Mouse (Mus musculus) mature B cell (primary cell): ENCODE results near the gene Lipo1.
"Not testable (repeated sequence)": the region's sequence is repeated elsewhere in the genome, so short reads cannot be mapped to it uniquely, and the experiment has no call there.

Experiments used
- in situ Hi-C: fragments of 300-500 bp; cut with MboI; formaldehyde crosslinking; loops from 2 replicates; pipeline ENCODE4 v1.14.3; 2019

Gene Lipo1

DNA sequence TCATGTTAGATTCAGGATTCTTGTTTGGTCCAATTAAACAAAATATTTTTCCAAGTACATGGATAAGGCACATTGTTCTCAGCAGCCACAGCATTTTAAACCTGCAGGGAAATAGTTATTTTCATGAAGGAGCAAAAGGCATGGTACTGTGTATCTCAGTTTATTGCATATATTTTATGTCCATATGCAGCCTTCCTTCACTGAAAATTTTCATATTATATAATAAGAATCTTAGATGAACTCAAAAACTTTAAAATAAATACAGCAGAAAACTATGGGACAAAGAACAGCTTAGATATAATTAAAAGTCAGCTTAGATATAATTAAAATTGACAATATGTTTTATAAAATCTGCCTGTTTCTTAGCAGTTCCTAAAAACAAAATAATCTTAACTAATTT, at the start of gene Lipo1:
TSS of gene Lipo1 (minus strand) at position 101 of the 400 bp plus-strand sequence.
- in situ Hi-C loops, result not testable (repeated sequence)

DNA sequence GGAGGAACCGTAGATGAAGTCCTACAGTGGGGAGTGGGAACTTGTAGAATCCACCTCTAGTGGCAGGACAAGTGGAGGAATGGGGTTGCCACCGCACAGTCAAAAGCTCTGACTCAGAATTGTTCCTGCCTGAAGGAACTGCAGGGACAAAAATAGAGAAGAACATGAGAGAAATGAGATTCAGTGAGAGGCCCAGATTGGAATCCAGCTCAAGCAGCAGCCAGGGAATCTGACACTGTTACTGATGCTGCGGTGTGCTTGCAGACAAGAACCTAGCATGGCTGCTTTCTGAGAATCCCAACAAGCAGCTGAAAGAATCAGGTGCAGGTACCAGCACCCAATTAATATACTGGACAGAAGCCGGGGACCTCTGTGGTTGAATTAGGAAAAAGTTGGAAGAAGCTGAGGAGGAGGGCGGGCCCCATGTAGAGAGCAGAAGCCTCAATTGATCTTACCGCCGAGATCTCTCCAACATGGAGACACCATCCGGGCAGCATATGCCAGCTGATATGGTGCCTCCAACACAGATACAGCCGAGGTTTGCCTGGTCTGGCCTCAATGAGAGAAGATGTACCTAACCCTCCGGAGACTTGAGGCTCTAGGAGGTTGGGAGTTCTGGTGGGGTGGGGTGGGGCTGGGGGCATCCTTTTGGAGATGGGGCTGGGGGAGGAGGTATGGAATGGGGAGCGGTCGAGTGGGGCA, 532 bp downstream of the Lipo1 start:
- in situ Hi-C loops, result no loop called here

DNA sequence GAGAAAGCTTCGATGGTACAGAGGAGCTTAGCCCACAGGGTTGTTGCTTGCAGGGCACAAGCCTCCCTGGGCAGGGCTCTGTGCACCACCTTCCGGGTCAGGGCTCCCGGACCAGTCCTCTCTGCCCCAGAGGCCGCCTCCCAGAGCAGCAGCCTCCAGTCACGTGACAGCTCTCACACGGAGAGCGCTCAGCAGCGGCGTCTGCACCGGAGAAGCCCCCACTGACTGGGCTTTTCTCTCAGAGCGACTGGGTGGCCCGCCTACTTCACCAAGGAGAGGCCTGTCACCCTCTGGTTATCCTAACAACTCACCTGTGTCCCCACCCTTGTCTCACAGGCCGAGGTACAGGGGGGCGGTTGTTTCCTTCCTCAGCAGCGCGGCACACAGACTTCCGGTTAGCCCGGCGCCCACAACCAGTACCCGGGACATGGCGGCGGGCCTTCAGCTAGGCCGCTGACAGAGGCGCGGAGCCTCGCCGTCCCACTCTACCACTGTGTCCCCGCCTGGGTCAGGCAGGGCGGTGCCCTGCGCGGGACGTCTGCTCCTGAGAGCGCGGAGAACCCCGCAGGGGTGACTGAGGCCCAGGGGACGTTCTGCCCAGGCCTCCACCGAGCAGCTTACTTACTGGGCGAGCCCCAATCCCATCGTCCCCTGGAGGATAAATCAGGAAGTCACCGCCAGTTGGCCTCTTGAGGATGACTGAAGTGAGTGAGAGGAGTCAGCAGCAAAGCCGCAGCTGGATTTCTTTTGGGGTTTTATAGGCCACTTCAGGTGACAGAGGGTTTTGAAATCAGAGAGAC, 25.8 kb downstream of the Lipo1 start, which contains the start of gene Lipo3:
TSS of gene Lipo3 (minus strand) at position 665 of the 800 bp plus-strand sequence.
- in situ Hi-C loops, result not testable (repeated sequence)

DNA sequence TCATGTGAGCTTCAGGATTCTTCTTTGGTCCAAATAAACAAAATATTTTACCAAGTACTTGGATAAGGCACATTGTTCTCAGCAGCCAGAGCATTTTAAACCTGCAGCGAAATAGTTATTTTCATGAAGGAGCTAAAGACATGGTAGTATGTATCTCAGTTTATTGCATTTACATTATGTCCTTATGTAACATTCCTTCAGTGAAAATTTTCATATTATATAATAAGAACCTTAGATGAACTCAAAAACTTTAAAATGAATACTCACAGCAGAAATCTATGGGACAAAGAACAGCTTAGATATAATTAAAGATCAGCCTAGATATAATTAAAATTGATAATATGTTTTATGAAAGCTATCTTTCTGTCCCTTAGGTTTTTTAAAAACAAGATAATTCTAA, 36.0 kb downstream of the Lipo1 start, which contains the start of gene Lipo2:
TSS of gene Lipo2 (minus strand) at position 101 of the 400 bp plus-strand sequence.
- in situ Hi-C loops, result not testable (repeated sequence)
